Mouse (Mus musculus): ENCODE measurements around the gene Zfp446. TPM values are rescaled to one million over a fixed set of nuclear protein-coding genes. Genes with fewer than 3 reads are reported as not detected.

Gene Zfp446
- polyA plus RNA-seq, 1 experiment from 2014 or later = 7.2 TPM

- Histone ChIP-seq H3K4me1 (replicated peaks) (no peaks in the 10 kb centered on the region), H3K36me3 (no peaks in the 10 kb centered on the region), H3K4me3 (no peak overlapping the region), H3K9ac (no peak overlapping the region), H3K27me3 (replicated peaks) (no peaks in the 10 kb centered on the region), H3K4me2 (no peak overlapping the region), H3K27ac (ENCODE audit: poor library complexity, severe bottlenecking) (no peak overlapping the region), H3K9me3 (replicated peaks) (no peaks in the 10 kb centered on the region)
- 23% methylated on average over 4 of the region's 4 CpGs for WGBS
- no peak for ATAC-seq (ENCODE audit: insufficient number of reproducible peaks, low FRiP score)
Observed at GRCm38 (mm10) chr7:12959718-12960117, 17.9 kb upstream of the Zfp446 start.

- H3K4me1 ChIP-seq (replicated peaks) = peaks cover 7% of the 10 kb centered on the region
- peak overlapping the region; percentile 77 for H3K9ac ChIP-seq
- 2% methylated on average over 29 of the region's 29 CpGs for WGBS
- ATAC-seq (ENCODE audit: insufficient number of reproducible peaks, low FRiP score) = peak; percentile 43
- no peaks in the 10 kb centered on the region for H3K9me3 ChIP-seq (replicated peaks)
- no peaks in the 10 kb centered on the region for H3K36me3 ChIP-seq
- H3K27ac ChIP-seq (ENCODE audit: poor library complexity, severe bottlenecking) = peak overlapping the region; percentile 76
- peak overlapping the region; percentile 65 for H3K4me2 ChIP-seq
- H3K27me3 ChIP-seq (replicated peaks) = no peaks in the 10 kb centered on the region
- peak overlapping the region; percentile 54 for H3K4me3 ChIP-seq
Observed at GRCm38 (mm10) chr7:12961511-12962141, 16.0 kb upstream of the Zfp446 start.

GRCm38 (mm10) chr7:12965678-12966091, 12.0 kb upstream of the Zfp446 start, which contains the start of gene Zfp324:
Gene Zfp324 (plus strand): TSS chr7:12965838.
- under 1% methylated on average over 23 of the region's 23 CpGs for WGBS
- H3K4me1 ChIP-seq (replicated peaks) = peaks cover 16% of the 10 kb centered on the region
- H3K27ac ChIP-seq (ENCODE audit: poor library complexity, severe bottlenecking) = peak within 1 kb of the TSS; percentile 87
- H3K4me3 ChIP-seq = peak within 1 kb of the TSS; percentile 92
- H3K4me2 ChIP-seq = peak within 1 kb of the TSS; percentile 92
- no peaks in the 10 kb centered on the region for H3K9me3 ChIP-seq (replicated peaks)
- H3K27me3 ChIP-seq (replicated peaks) = no peaks in the 10 kb centered on the region
- peak; percentile 91 for ATAC-seq (ENCODE audit: insufficient number of reproducible peaks, low FRiP score)
- peaks cover 20% of the 10 kb centered on the region for H3K36me3 ChIP-seq
- H3K9ac ChIP-seq = peak within 1 kb of the TSS; percentile 96

- Histone ChIP-seq H3K27me3 (replicated peaks) (no peaks in the 10 kb centered on the region), H3K4me1 (replicated peaks) (peaks cover 16% of the 10 kb centered on the region), H3K4me3 (peak overlapping the region; percentile 92), H3K9me3 (replicated peaks) (no peaks in the 10 kb centered on the region), H3K36me3 (peaks cover 26% of the 10 kb centered on the region), H3K9ac (peak overlapping the region; percentile 96), H3K27ac (ENCODE audit: poor library complexity, severe bottlenecking) (peak overlapping the region; percentile 87), H3K4me2 (peak overlapping the region; percentile 92)
- WGBS = under 1% methylated on average over 29 of the region's 29 CpGs
- peak; percentile 86 for ATAC-seq (ENCODE audit: insufficient number of reproducible peaks, low FRiP score)
Observed at GRCm38 (mm10) chr7:12966104-12966845, 11.4 kb upstream of the Zfp446 start.

- no peaks in the 10 kb centered on the region for H3K27me3 ChIP-seq (replicated peaks)
- no peak for ATAC-seq (ENCODE audit: insufficient number of reproducible peaks, low FRiP score)
- H3K36me3 ChIP-seq = peaks cover 41% of the 10 kb centered on the region
- no peak overlapping the region for H3K4me2 ChIP-seq
- no peaks in the 10 kb centered on the region for H3K9me3 ChIP-seq (replicated peaks)
- no peak overlapping the region for H3K4me3 ChIP-seq
- H3K27ac ChIP-seq (ENCODE audit: poor library complexity, severe bottlenecking) = no peak overlapping the region
- 94% methylated on average over 25 of the region's 25 CpGs for WGBS
- no peak overlapping the region for H3K9ac ChIP-seq
- H3K4me1 ChIP-seq (replicated peaks) = peaks cover 12% of the 10 kb centered on the region
Observed at GRCm38 (mm10) chr7:12970906-12971305, 6.7 kb upstream of the Zfp446 start.

- H3K4me1 ChIP-seq (replicated peaks) = peaks cover 13% of the 10 kb centered on the region
- H3K36me3 ChIP-seq = peaks cover 9% of the 10 kb centered on the region
- H3K9ac ChIP-seq = peak overlapping the region; percentile 69; the same call in 1 of the 2 replicates
- WGBS = 74% methylated on average over 18 of the region's 18 CpGs
- ATAC-seq (ENCODE audit: insufficient number of reproducible peaks, low FRiP score) = no peak
- no peaks in the 10 kb centered on the region for H3K9me3 ChIP-seq (replicated peaks)
- peak overlapping the region; percentile 74; the same call in 1 of the 2 replicates for H3K4me3 ChIP-seq
- H3K4me2 ChIP-seq = peak overlapping the region; percentile 67
- peak overlapping the region; percentile 93; the same call in 1 of the 2 replicates for H3K27ac ChIP-seq (ENCODE audit: poor library complexity, severe bottlenecking)
- no peaks in the 10 kb centered on the region for H3K27me3 ChIP-seq (replicated peaks)
Observed at GRCm38 (mm10) chr7:12978931-12979722, 1.5 kb downstream of the Zfp446 start.

- no peaks in the 10 kb centered on the region for H3K27me3 ChIP-seq (replicated peaks)
- H3K9me3 ChIP-seq (replicated peaks) = no peaks in the 10 kb centered on the region
- WGBS = 65% methylated on average over 6 of the region's 6 CpGs
- H3K4me3 ChIP-seq = no peak overlapping the region
- peaks cover 9% of the 10 kb centered on the region for H3K36me3 ChIP-seq
- no peak overlapping the region for H3K4me2 ChIP-seq
- ATAC-seq (ENCODE audit: insufficient number of reproducible peaks, low FRiP score) = no peak
- no peak overlapping the region for H3K9ac ChIP-seq
- H3K4me1 ChIP-seq (replicated peaks) = peaks cover 13% of the 10 kb centered on the region
- no peak overlapping the region for H3K27ac ChIP-seq (ENCODE audit: poor library complexity, severe bottlenecking)
Observed at GRCm38 (mm10) chr7:12979776-12980175, 2.1 kb downstream of the Zfp446 start.

GRCm38 (mm10) chr7:12980291-12980690, 2.6 kb downstream of the Zfp446 start:
- H3K4me3 ChIP-seq = no peak overlapping the region
- no peak overlapping the region for H3K9ac ChIP-seq
- H3K4me2 ChIP-seq = no peak overlapping the region
- 88% methylated on average over 7 of the region's 7 CpGs for WGBS
- H3K9me3 ChIP-seq (replicated peaks) = no peaks in the 10 kb centered on the region
- H3K36me3 ChIP-seq = peaks cover 9% of the 10 kb centered on the region
- H3K4me1 ChIP-seq (replicated peaks) = peaks cover 13% of the 10 kb centered on the region
- no peak for ATAC-seq (ENCODE audit: insufficient number of reproducible peaks, low FRiP score)
- no peaks in the 10 kb centered on the region for H3K27me3 ChIP-seq (replicated peaks)
- H3K27ac ChIP-seq (ENCODE audit: poor library complexity, severe bottlenecking) = no peak overlapping the region

- no peaks in the 10 kb centered on the region for H3K4me1 ChIP-seq (replicated peaks)
- ATAC-seq (ENCODE audit: insufficient number of reproducible peaks, low FRiP score) = no peak
- H3K27me3 ChIP-seq (replicated peaks) = no peaks in the 10 kb centered on the region
- no peak overlapping the region for H3K27ac ChIP-seq (ENCODE audit: poor library complexity, severe bottlenecking)
- no peaks in the 10 kb centered on the region for H3K9me3 ChIP-seq (replicated peaks)
- H3K4me2 ChIP-seq = no peak overlapping the region
- WGBS = 71% methylated on average over 1 of the region's 1 CpGs
- no peak overlapping the region for H3K9ac ChIP-seq
- H3K4me3 ChIP-seq = no peak overlapping the region
- H3K36me3 ChIP-seq = peaks cover 9% of the 10 kb centered on the region
Observed at GRCm38 (mm10) chr7:12985724-12986123, 8.1 kb downstream of the Zfp446 start.

- H3K9ac ChIP-seq = no peak overlapping the region
- no peak overlapping the region for H3K4me2 ChIP-seq
- H3K27ac ChIP-seq (ENCODE audit: poor library complexity, severe bottlenecking) = no peak overlapping the region
- no peak for ATAC-seq (ENCODE audit: insufficient number of reproducible peaks, low FRiP score)
- H3K4me3 ChIP-seq = no peak overlapping the region
- no peaks in the 10 kb centered on the region for H3K27me3 ChIP-seq (replicated peaks)
- H3K36me3 ChIP-seq = peaks cover 9% of the 10 kb centered on the region
- 81% methylated on average over 8 of the region's 8 CpGs for WGBS
- no peaks in the 10 kb centered on the region for H3K4me1 ChIP-seq (replicated peaks)
- H3K9me3 ChIP-seq (replicated peaks) = no peaks in the 10 kb centered on the region
Observed at GRCm38 (mm10) chr7:12986906-12987305, 9.3 kb downstream of the Zfp446 start.
